Mouse (Mus musculus) stomach, postnatal 0 days (tissue): ENCODE measurements around the gene Ap2a1. TPM values are rescaled to one million over a fixed set of nuclear protein-coding genes. Genes with fewer than 3 reads are reported as not detected.

Source experiments
- ATAC-seq: fragments of 200-750 bp; cut with Nextera tagmentation; 2 replicates; pipeline ENCODE4 v1.8.0; 2017; ENCODE audit not compliant: low FRiP score, low TSS enrichment
- DNase-seq: peaks from one replicate; pipeline ENCODE4 v3.0.0-alpha.2; 2016; ENCODE audit warnings: low spot score
- H3K27ac ChIP-seq: fragments of 300-500 bp; sonication (generic); replicated peaks from 2 replicates; pipeline ENCODE4 v1.5.1; 2014; ENCODE audit warnings: mild to moderate bottlenecking, control low read depth
- H3K27me3 ChIP-seq: fragments of 300-500 bp; sonication (generic); 2 replicates; pipeline ENCODE4 v1.6.1; 2014; ENCODE audit warnings: low read length; ENCODE audit not compliant: control insufficient read depth, insufficient read depth
- H3K36me3 ChIP-seq: fragments of 300-500 bp; sonication (generic); 2 replicates; pipeline ENCODE4 v1.6.1; 2014; ENCODE audit warnings: low read length, mixed read lengths; ENCODE audit not compliant: control insufficient read depth, insufficient read depth
- H3K4me1 ChIP-seq: fragments of 300-500 bp; sonication (generic); replicated peaks from 2 replicates; pipeline ENCODE4 v1.6.1; 2014; ENCODE audit warnings: antibody characterized with exemption; ENCODE audit not compliant: control insufficient read depth, insufficient read depth
- H3K4me2 ChIP-seq: fragments of 300-500 bp; sonication (generic); replicated peaks from 2 replicates; pipeline ENCODE4 v1.6.1; 2014; ENCODE audit warnings: low read depth, mild to moderate bottlenecking, control low read depth, moderate library complexity
- H3K4me3 ChIP-seq: fragments of 300-500 bp; sonication (generic); 2 replicates; pipeline ENCODE4 v1.5.1; 2014; ENCODE audit warnings: low read depth, low read length, control low read depth
- H3K9ac ChIP-seq: fragments of 300-500 bp; sonication (generic); 2 replicates; pipeline ENCODE4 v1.6.1; 2014; ENCODE audit warnings: mild to moderate bottlenecking, low read length, control low read depth, mixed read lengths
- H3K9me3 ChIP-seq: fragments of 300-500 bp; sonication (generic); 2 replicates; pipeline ENCODE4 v1.6.1; 2016; ENCODE audit warnings: low read length; ENCODE audit not compliant: control insufficient read depth
- CTCF ChIP-seq: IDR thresholded peaks from 2 replicates; pipeline ENCODE4 v1.5.1; 2016; ENCODE audit warnings: antibody characterized with exemption, low read depth, mild to moderate bottlenecking, moderate library complexity
- EP300 ChIP-seq: optimal IDR thresholded peaks from 2 replicates; pipeline ENCODE3; 2016; ENCODE audit warnings: antibody characterized with exemption
- WGBS: fragments of 180-500 bp; shearing (Covaris S2); extraction: QIAGEN DNeasy Blood & Tissue Kit; methylation state at CpG from one replicate; pipeline ENCODE4 v1.1.7; 2014; 5-methylcytosine and 5-hydroxymethylcytosine counted together
- polyA plus RNA-seq: library from polyadenylated mRNA; unstranded; fragments of >200 nt; fragmentation: Nextera tagmentation; extraction: Ambion mirVana; gene quantifications from 2 replicates; pipeline ENCODE4 v1.2.1, GENCODE M21; 2015

The Ap2a1 gene
- polyA plus RNA-seq, 1 experiment from 2014 or later, result 29.3 TPM

DNA sequence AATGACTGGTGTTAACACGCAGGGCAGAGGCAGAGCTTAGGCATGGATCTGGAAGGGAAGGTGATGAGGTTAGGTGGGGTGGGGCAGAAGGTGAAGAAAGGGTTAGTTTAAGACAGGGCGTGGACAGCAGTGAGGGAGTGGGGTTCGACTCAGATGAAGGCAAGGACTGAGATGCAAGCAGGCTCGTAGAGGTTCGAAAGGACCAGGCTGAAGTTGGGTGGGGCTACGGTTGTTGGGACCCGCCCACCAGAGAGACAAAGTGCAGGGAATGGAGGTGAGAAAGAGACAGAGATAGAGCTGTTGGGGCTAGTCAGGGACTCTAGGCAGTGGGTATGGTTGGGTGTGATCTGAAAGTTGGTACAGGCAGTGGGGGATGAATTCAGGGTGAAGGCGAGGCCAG, 33.0 kb upstream of the Ap2a1 start:
- DNase-seq (no peak), ATAC-seq (no peak)
- no peaks in the 10 kb centered on the region for H3K36me3 ChIP-seq
- no peak overlapping the region for H3K9ac ChIP-seq
- no peak overlapping the region for H3K4me2 ChIP-seq
- H3K9me3 ChIP-seq, result no peaks in the 10 kb centered on the region
- H3K27me3 ChIP-seq, result no peaks in the 10 kb centered on the region
- TF ChIP-seq EP300 (no peak), CTCF (no peak)
- H3K4me1 ChIP-seq, result no peaks in the 10 kb centered on the region; the same call in 1 of the 2 replicates
- WGBS, result 53% methylated on average over 8 of the region's 8 CpGs
- no peak overlapping the region for H3K4me3 ChIP-seq
- H3K27ac ChIP-seq, result no peak overlapping the region

DNA sequence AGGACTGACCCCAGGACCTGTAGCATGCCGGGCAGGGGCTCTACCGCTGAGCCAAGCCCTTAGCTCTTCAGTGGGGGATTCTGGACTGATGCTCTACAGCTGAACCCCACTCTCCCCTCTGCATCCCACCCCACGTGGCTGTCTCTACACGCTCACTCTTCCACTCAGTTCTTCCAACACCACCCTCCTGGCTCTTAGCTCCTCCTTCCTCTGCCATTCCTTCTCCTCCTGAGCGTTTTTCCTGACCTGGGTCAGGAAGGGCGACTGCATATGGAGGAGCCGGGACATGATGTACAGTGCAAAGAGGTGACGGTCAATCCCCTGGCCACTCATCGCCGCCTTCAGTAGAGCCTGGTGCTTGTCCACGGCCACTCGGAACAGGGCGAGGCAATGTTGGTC, 31.2 kb upstream of the Ap2a1 start:
- Histone ChIP-seq H3K9me3 (no peaks in the 10 kb centered on the region), H3K4me3 (no peak overlapping the region), H3K27me3 (no peaks in the 10 kb centered on the region), H3K4me2 (no peak overlapping the region), H3K9ac (no peak overlapping the region), H3K27ac (no peak overlapping the region), H3K4me1 (no peaks in the 10 kb centered on the region; the same call in 1 of the 2 replicates), H3K36me3 (no peaks in the 10 kb centered on the region)
- ATAC-seq, result no peak
- DNase-seq, result no peak
- 83% methylated on average over 13 of the region's 13 CpGs for WGBS
- TF ChIP-seq CTCF (no peak), EP300 (no peak)

DNA sequence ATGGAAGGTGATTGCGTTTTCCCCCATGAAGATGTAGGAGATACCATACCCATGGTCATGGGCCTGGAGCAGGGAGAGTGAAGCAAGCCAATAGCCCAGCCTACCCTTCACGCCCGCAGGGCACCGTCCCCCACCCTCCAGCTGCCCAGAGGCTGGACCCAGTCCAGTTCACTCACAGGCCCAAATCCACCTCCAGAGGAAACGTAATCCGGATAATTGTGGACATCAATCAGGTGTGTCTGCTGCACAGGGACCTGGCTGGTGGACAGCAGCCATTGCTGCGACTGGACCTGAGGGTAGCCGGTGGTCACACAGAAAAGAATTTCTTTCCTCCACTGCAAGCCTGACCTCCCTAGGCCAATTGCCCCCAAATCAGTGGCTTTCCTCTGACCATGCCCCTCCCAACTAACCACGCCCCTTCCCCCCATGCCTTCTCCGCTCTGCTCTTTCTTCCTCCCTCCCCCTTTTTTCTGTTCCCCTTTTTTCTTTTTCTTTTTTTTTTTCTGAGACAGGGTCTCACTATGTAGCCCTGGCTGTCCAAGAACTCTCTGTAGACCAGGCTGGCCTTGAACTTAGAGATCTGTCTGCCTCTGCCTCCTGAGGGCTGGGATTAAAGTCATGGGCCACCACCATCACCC, 30.7 kb upstream of the Ap2a1 start:
- no peaks in the 10 kb centered on the region; the same call in 1 of the 2 replicates for H3K4me1 ChIP-seq
- no peak overlapping the region for H3K27ac ChIP-seq
- no peaks in the 10 kb centered on the region for H3K36me3 ChIP-seq
- ATAC-seq (no peak), DNase-seq (no peak)
- no peak overlapping the region for H3K4me3 ChIP-seq
- no peak overlapping the region for H3K9ac ChIP-seq
- H3K4me2 ChIP-seq, result no peak overlapping the region
- no peak for TF ChIP-seq CTCF
- no peak for TF ChIP-seq EP300
- 74% methylated on average over 10 of the region's 10 CpGs for WGBS
- H3K9me3 ChIP-seq, result no peaks in the 10 kb centered on the region
- no peaks in the 10 kb centered on the region for H3K27me3 ChIP-seq

DNA sequence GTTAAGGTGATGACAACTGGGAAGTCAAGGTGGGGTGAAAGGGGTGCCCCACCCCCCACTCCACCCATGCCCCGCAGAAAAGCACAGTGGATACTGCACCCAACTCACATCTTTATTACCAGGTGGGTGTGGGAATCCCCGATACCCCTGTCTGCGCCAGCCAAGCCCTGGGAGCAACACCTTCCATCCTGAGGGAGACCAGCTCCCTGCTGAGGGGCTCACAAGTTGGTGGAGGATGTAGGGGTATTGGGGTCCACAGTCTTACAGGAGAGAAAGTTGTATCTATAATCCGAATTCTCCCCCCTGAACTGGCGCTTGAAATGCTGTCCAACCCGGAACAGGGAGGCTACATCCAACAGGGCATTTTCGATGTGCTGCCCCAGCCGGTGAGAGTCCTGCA, 30.0 kb upstream of the Ap2a1 start:
- no peak overlapping the region for H3K4me2 ChIP-seq
- H3K27me3 ChIP-seq, result no peaks in the 10 kb centered on the region
- TF ChIP-seq EP300 (no peak), CTCF (no peak)
- no peak for DNase-seq
- H3K36me3 ChIP-seq, result no peaks in the 10 kb centered on the region
- no peak overlapping the region for H3K9ac ChIP-seq
- H3K4me1 ChIP-seq, result no peaks in the 10 kb centered on the region; the same call in 1 of the 2 replicates
- no peak overlapping the region for H3K27ac ChIP-seq
- no peak overlapping the region for H3K4me3 ChIP-seq
- no peaks in the 10 kb centered on the region for H3K9me3 ChIP-seq
- 73% methylated on average over 8 of the region's 8 CpGs for WGBS
- ATAC-seq, result no peak

DNA sequence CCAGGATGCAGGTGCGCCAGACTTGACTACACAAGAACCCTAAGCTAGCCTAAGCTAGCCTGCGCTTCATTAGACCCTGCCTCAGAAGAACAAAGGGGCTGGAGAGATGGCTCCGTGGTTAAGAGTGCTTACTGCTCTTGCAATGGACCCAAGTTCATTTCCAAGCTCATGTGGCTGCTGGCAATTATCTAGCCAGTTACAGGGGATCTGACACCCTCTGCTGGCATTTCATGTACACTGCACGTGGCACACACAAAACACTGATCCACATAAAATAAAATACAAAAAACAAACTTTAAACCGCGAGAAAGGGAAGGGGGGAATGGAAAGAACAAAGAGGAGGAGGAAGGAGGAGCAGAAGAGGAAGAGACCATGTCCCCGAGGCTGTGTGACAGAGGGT, 28.9 kb upstream of the Ap2a1 start:
- DNase-seq, result peak; percentile 60
- 50% methylated on average over 7 of the region's 7 CpGs for WGBS
- no peaks in the 10 kb centered on the region for H3K36me3 ChIP-seq

DNA sequence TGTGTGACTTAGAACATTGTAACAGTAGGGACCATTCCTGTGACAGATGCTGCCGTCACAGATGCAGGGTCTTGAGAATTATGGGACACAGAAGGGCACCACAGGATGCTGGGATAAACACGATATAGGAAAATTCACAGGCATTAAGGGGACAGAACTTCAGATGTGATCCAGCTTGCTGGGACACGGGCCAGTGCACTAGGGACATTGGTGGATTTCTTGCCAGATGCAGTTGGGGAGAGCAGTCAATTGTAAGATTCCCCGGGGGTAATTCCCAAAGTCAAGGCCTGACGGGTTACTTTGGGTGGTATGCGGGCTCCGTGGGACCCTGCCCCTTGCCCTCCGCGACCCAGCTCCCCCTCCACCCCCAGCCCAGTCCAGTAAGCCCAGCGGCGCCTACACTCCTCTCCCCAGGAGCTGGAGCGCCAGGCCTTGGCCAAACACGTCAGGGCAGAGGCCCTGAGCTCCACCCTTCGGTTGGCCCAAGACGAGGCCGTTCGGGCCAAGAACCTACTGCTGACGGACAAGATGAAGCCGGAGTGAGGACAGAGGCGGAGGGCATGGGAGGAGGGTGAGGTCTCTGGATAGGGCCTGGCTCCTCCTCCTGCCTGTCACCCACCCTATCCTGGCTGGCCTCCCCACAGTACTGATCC, 28.0 kb upstream of the Ap2a1 start:
- Histone ChIP-seq H3K9ac (no peak overlapping the region), H3K27ac (0 out of 2 replicates have a peak overlapping the region, but pooled peaks have one; percentile 40), H3K9me3 (no peaks in the 10 kb centered on the region), H3K4me3 (no peak overlapping the region), H3K36me3 (no peaks in the 10 kb centered on the region), H3K4me2 (no peak overlapping the region), H3K4me1 (no peaks in the 10 kb centered on the region; the same call in 1 of the 2 replicates), H3K27me3 (no peaks in the 10 kb centered on the region)
- TF ChIP-seq CTCF (no peak), EP300 (no peak)
- DNase-seq (no peak), ATAC-seq (no peak; the same call in 1 of the 2 replicates)
- WGBS, result 60% methylated on average over 20 of the region's 20 CpGs

More for the DNA sequence above, 28.9 kb upstream of the Ap2a1 start:
- Histone ChIP-seq H3K4me1 (no peaks in the 10 kb centered on the region; the same call in 1 of the 2 replicates), H3K4me3 (no peak overlapping the region), H3K27me3 (no peaks in the 10 kb centered on the region), H3K27ac (no peak overlapping the region), H3K9ac (no peak overlapping the region), H3K4me2 (no peak overlapping the region), H3K9me3 (no peaks in the 10 kb centered on the region)
- ATAC-seq, result no peak
- TF ChIP-seq EP300 (no peak), CTCF (peak; percentile 89)
